Mouse (Mus musculus) midbrain, embryonic 10.5 days (tissue): ENCODE results near the gene Ttc28. TPM values are rescaled to one million over a fixed set of nuclear protein-coding genes. Genes with fewer than 3 reads are reported as not detected.
A peak's percentile ranks its signal among the peaks of the same experiment; 100 is the strongest.

ENCODE experiments used
- DNase-seq: peaks from one replicate; pipeline ENCODE4 v3.0.0-alpha.2; 2017; ENCODE audit warnings: low spot score
- H3K27ac ChIP-seq: fragments of 300-500 bp; sonication (generic); replicated peaks from 2 replicates; pipeline ENCODE4 v1.5.1; 2016; ENCODE audit warnings: mild to moderate bottlenecking
- H3K27me3 ChIP-seq: fragments of 300-500 bp; sonication (generic); 2 replicates; pipeline ENCODE4 v1.6.1; 2016; ENCODE audit warnings: low read depth, mild to moderate bottlenecking; ENCODE audit not compliant: poor library complexity, severe bottlenecking
- H3K36me3 ChIP-seq: fragments of 300-500 bp; sonication (generic); 2 replicates; pipeline ENCODE4 v1.6.1; 2016; ENCODE audit warnings: mild to moderate bottlenecking, moderate library complexity
- H3K4me1 ChIP-seq: fragments of 300-500 bp; sonication (generic); 2 replicates; pipeline ENCODE4 v1.6.1; 2016
- H3K4me3 ChIP-seq: fragments of 300-500 bp; sonication (generic); 2 replicates; pipeline ENCODE4 v1.5.1; 2016; ENCODE audit warnings: mild to moderate bottlenecking, moderate library complexity
- H3K9me3 ChIP-seq: fragments of 300-500 bp; sonication (generic); replicated peaks from 2 replicates; pipeline ENCODE4 v1.6.1; 2016; ENCODE audit warnings: mild to moderate bottlenecking
- WGBS: fragments of 180-500 bp; shearing (Covaris S2); methylation state at CpG from one replicate; pipeline ENCODE4 v1.1.7; 2016; 5-methylcytosine and 5-hydroxymethylcytosine counted together
- polyA plus RNA-seq: library from polyadenylated mRNA; unstranded; fragments of >200 nt; fragmentation: Nextera tagmentation; extraction: Ambion mirVana; gene quantifications from 2 replicates; pipeline ENCODE4 v1.2.1, GENCODE M21; 2016

Gene Ttc28
- polyA plus RNA-seq, 1 experiment from 2014 or later = 9.4 TPM

DNA sequence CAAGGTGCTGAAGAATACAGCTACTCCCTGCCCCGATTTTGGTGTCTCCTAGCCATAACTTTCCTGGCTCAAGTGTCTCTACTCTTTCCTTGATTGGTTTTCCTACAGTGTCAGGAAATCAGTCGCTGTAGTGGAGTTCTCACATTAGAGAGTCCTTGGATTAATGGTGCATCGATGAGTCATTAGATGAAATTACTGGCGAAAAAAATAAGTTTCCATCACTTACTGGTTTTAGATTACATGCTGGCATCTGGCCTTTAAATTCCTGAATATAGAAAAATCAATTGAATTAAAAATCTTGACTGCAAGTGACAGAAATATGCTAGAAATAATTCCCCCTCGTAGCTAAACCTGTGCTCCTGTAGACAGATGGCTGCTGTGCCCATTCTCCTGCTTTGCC, 168.4 kb downstream of the Ttc28 start:
- Histone ChIP-seq H3K9me3 (no peaks in the 10 kb centered on the region), H3K27me3 (peaks cover 8% of the 10 kb centered on the region; the same call in 1 of the 2 replicates), H3K36me3 (no peaks in the 10 kb centered on the region), H3K4me1 (peaks cover 58% of the 10 kb centered on the region), H3K27ac (no peak overlapping the region), H3K4me3 (no peak overlapping the region)
- no peak for DNase-seq
- 93% methylated on average over 5 of the region's 5 CpGs for WGBS

DNA sequence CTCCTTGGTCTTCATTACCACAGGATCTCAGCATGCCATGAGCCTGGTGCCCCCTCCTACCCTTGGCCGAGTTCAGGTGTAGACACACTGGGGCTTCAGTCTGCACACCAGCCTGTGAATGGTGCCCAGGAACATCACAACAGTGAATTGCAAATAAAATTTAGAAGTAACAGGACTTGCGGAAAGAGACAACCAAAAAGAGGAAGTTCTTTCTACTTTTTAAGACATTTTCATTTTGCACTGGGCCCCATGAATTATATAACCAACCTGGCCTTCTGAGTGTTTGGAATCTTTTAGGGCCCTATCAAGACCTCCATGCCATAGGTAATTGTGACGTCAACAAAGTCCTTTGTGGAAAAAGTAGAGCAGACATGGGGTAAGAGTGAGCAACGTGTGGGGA, 170.0 kb downstream of the Ttc28 start:
- Histone ChIP-seq H3K9me3 (no peaks in the 10 kb centered on the region), H3K27me3 (peaks cover 8% of the 10 kb centered on the region; the same call in 1 of the 2 replicates), H3K4me3 (no peak overlapping the region), H3K4me1 (peaks cover 62% of the 10 kb centered on the region), H3K36me3 (no peaks in the 10 kb centered on the region), H3K27ac (no peak overlapping the region)
- WGBS = 86% methylated on average over 4 of the region's 4 CpGs
- DNase-seq = no peak

DNA sequence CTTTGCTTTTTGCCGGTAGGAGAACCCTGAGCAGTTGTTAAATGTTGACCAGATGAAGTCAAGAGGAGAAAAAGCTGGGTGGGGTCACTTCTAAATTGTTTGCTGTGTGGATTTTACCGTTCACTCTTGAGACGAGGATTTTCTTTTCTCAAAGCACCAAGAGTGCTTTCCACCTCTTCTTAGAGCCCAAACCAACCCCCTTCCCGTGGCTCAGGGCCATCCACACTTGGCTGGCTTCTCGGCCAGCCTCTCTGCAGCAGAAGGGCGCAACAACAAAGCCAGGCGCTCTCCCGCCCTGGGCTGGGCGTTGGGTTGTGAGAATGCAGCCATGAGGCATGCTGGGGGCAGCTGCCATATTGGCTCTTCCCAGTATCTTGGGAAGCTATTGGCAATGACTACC, 170.5 kb downstream of the Ttc28 start:
- WGBS = 82% methylated on average over 9 of the region's 9 CpGs
- H3K4me1 ChIP-seq = peaks cover 62% of the 10 kb centered on the region
- H3K27me3 ChIP-seq = peaks cover 5% of the 10 kb centered on the region; the same call in 1 of the 2 replicates
- no peak overlapping the region for H3K27ac ChIP-seq
- H3K4me3 ChIP-seq = no peak overlapping the region
- H3K9me3 ChIP-seq = no peaks in the 10 kb centered on the region
- H3K36me3 ChIP-seq = no peaks in the 10 kb centered on the region
- no peak for DNase-seq

DNA sequence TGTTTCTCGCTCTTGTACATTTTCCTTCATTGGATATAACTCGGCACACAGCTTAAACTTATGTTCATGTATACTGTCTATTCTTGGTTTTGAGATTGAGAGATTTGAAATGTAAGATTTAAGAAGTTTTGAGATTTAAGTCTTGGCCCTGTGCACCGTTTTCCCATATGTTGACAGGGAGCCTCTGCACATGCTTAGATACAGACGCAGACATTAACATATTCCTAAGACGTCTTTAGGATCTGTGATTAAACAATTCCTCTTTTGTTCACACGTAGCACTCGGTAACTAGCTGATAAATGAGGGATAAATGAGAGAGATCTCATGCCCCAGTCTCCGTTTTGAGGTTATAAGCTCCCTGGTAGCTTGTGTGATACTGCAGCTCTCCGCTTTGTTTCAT, 174.8 kb downstream of the Ttc28 start:
- H3K36me3 ChIP-seq = no peaks in the 10 kb centered on the region
- peaks cover 68% of the 10 kb centered on the region for H3K4me1 ChIP-seq
- peaks cover 12% of the 10 kb centered on the region; the same call in 1 of the 2 replicates for H3K27me3 ChIP-seq
- peak overlapping the region; percentile 67; the same call in 1 of the 2 replicates for H3K27ac ChIP-seq
- no peak for DNase-seq
- H3K4me3 ChIP-seq = no peak overlapping the region
- 82% methylated on average over 9 of the region's 9 CpGs for WGBS
- no peaks in the 10 kb centered on the region for H3K9me3 ChIP-seq

DNA sequence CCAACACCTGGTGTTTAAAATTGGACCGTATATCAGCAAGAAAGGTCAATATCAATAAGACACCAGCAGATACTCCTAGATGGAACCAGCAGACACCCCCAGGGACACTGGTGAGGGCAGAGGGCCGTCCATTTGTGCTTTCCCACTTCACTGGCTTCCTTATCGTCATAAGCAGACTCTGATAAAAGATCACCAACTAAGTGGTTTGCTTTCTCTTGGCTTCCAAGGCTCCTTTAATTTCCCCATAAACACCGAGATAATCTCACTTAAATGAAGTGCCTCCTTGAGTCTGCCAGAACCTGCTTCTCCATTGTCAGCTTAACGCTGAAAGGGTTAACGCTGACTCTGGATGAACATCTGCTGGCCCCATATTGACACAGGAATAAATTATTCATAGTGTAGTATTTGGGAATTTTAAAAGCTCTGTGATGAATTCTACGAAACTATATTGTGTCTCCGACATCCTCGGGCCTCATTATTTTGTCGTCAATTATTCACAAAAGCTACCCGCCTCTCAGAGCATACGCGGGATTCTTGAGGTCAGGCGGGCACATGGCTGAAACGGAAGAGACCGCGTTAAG, 175.3 kb downstream of the Ttc28 start:
- peaks cover 67% of the 10 kb centered on the region for H3K4me1 ChIP-seq
- H3K4me3 ChIP-seq = no peak overlapping the region
- no peaks in the 10 kb centered on the region for H3K9me3 ChIP-seq
- peaks cover 12% of the 10 kb centered on the region; the same call in 1 of the 2 replicates for H3K27me3 ChIP-seq
- H3K36me3 ChIP-seq = no peaks in the 10 kb centered on the region
- no peak for DNase-seq
- H3K27ac ChIP-seq = peak overlapping the region; percentile 76
- WGBS = 75% methylated on average over 17 of the region's 17 CpGs

DNA sequence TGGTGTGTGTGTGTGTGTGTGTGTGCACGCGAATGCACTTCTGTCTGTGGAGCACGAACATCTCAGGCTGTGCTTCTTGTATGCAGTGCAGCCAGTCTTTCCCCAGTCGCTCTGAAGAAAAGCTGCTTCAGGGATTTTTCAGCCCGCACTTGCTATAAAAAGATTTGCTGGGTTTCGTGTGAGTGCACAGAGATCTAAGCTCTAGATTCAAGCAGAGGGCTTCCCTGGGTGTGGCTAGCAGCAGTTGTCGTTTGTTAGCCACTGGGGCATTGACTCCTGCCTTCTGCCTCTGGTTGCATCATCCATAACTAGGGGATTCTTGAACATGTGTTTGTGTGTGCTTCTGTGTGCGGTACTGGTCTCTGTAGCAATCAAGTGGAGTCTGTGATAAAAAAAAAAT, 175.9 kb downstream of the Ttc28 start:
- Histone ChIP-seq H3K4me3 (no peak overlapping the region), H3K4me1 (peaks cover 71% of the 10 kb centered on the region), H3K9me3 (no peaks in the 10 kb centered on the region), H3K27ac (peak overlapping the region; percentile 76), H3K27me3 (peaks cover 12% of the 10 kb centered on the region; the same call in 1 of the 2 replicates), H3K36me3 (no peaks in the 10 kb centered on the region)
- no peak for DNase-seq
- 73% methylated on average over 8 of the region's 8 CpGs for WGBS

DNA sequence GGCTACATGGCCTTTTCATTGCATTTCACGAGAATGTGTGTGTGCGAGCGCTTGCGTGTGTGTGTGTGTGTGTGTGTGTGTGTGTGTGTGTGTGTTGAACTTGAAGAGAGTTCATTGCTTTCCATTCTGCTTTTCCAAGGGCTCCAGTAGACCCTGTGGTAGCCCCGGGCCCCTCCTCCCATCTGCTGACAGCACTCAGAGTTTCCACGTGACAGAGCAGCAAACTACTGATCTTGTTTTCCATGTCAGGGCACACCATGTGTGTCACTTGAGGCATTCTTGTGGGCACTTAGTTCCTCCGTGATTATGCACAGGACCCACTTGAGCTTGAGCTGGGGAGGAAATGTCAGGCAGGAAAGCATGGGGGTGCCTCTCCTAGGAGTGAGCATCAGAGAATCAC, 177.5 kb downstream of the Ttc28 start:
- Histone ChIP-seq H3K9me3 (no peaks in the 10 kb centered on the region), H3K27me3 (peaks cover 12% of the 10 kb centered on the region; the same call in 1 of the 2 replicates), H3K4me1 (peaks cover 71% of the 10 kb centered on the region), H3K27ac (no peak overlapping the region), H3K36me3 (no peaks in the 10 kb centered on the region), H3K4me3 (no peak overlapping the region)
- WGBS = 68% methylated on average over 7 of the region's 7 CpGs
- no peak for DNase-seq

DNA sequence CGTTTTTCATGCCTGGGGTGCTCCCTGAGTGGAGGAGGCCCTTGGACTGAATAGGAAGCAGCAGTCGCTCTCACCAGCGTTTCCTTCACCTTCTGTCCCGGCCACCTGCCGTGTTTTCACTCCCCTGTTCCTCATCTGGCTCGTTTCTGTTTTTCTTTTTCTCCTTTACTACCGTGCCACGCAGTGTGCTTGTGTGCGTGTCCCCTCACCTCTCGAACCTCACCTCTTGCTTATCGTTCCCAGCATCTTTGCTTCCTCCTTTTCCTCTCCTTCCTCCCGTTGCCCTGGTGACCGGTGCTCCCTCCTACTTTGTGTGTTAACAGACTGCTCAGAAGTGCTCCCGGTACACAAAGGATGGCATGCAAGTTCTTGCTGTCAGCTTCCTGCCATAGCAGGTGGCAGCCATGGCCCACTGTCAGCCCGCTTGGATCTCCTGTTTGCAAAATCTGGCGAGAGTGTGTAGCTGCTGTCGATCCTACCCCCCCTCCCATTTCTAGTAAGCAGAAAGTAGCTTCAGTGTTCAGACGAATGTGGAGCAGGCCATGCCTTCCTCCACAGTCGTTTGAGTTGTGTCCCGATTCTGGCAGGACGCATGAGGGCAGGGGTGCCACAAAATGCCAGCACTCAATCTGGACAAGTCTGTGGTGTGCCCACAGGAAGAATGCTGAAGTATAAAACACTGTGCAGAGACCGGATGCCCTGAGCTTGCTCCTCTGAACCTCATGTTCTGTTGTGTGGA, 179.0 kb downstream of the Ttc28 start:
- H3K27ac ChIP-seq = no peak overlapping the region
- no peak overlapping the region for H3K4me3 ChIP-seq
- no peaks in the 10 kb centered on the region for H3K36me3 ChIP-seq
- 79% methylated on average over 22 of the region's 22 CpGs for WGBS
- peaks cover 8% of the 10 kb centered on the region; the same call in 1 of the 2 replicates for H3K27me3 ChIP-seq
- no peak for DNase-seq
- peaks cover 61% of the 10 kb centered on the region for H3K4me1 ChIP-seq
- no peaks in the 10 kb centered on the region for H3K9me3 ChIP-seq

DNA sequence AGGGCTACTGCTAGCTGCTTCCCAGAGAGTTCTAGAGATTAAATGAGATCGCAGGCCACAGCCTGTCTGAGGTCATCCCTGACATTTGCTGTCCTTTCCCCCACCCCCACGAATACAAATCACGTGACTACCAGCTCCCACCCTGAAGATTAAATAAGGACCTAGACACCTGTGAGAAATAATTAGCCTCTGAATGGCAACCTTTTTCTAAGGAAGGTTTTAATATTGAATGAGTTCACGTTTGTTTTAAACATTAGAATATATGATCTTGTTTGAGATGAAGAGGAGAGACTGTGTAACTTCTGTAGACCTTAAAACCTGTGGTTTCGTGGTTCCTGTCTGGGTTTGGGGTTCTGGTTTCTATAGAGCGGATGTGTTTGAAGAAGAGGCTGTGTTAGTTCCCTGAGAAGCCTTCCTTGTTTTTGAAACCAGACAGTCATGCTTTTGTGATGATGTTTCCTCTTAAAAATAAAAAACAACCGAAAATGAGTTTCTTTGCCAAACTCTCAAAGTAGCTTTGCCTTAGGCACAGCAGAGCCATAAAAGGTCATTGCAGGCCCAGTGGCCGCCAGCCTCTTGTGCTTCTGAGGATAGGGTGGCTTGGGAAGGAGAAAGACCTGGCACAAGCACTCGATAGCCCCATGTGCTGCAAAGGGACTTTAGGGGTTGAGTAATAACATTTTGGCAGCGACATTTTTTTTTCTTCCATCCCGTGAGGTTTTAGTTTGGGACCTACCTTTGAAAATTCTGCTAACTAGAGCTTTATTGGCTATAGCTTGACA, 179.7 kb downstream of the Ttc28 start:
- no peak overlapping the region for H3K27ac ChIP-seq
- peaks cover 58% of the 10 kb centered on the region for H3K4me1 ChIP-seq
- no peak for DNase-seq

DNA sequence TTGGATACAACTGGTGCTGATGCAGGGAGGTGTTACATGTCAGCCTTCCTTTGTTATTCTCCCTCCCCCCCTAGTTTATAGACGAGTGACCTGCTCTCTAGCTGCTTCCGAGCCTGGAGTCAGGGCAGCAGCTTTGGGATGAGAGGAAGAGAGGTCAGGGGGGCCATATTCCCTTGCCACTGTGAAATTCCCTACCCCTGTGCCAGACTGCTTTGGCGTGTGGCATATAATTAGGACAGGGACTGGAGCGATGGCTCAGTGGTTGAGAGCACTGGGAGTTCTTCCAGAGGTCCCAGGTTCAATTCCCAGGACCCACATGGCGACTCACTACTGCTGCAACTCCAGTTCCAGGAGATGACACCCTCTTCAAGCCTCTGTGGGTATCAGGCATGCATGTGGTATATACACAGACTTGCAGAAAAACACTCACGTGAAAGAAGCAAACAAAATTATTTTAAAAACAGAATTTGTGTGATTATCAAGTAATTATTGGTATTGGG, 180.7 kb downstream of the Ttc28 start:
- peaks cover 53% of the 10 kb centered on the region for H3K4me1 ChIP-seq
- 77% methylated on average over 6 of the region's 6 CpGs for WGBS
- DNase-seq = no peak

More for the DNA sequence above, 179.7 kb downstream of the Ttc28 start:
- no peak overlapping the region for H3K4me3 ChIP-seq
- H3K27me3 ChIP-seq = 0 out of 2 replicates have a peak, but pooled peaks cover 8% of the 10 kb centered on the region
- WGBS = 84% methylated on average over 11 of the region's 11 CpGs
- H3K36me3 ChIP-seq = no peaks in the 10 kb centered on the region
- H3K9me3 ChIP-seq = no peaks in the 10 kb centered on the region

DNA sequence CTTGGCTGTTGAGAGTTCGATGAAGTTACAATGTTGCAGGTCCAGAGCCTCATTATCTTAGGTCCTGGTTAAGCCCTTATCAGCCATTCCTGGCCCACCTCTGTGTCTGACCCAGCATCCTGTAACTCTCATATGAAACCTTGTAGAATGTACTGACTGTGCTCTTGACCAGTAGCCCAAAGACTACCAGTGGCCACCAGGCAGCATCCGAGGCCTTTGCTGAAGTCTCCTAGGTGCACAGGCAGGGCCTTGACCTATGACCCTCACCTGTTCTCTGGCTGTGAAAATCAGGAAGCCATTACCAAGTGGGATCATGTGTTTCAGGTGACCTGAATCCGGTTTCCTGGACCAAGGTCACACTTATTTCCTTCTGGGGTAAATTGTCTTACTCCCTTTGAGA, 183.6 kb downstream of the Ttc28 start:
- Histone ChIP-seq H3K27ac (no peak overlapping the region), H3K27me3 (peaks cover 23% of the 10 kb centered on the region), H3K4me1 (peaks cover 36% of the 10 kb centered on the region), H3K4me3 (no peak overlapping the region), H3K9me3 (no peaks in the 10 kb centered on the region), H3K36me3 (no peaks in the 10 kb centered on the region)
- DNase-seq = no peak
- 87% methylated on average over 3 of the region's 3 CpGs for WGBS

More for the DNA sequence above, 180.7 kb downstream of the Ttc28 start:
- Histone ChIP-seq H3K27ac (no peak overlapping the region), H3K4me3 (no peak overlapping the region), H3K36me3 (no peaks in the 10 kb centered on the region), H3K9me3 (no peaks in the 10 kb centered on the region), H3K27me3 (peaks cover 12% of the 10 kb centered on the region; the same call in 1 of the 2 replicates)

DNA sequence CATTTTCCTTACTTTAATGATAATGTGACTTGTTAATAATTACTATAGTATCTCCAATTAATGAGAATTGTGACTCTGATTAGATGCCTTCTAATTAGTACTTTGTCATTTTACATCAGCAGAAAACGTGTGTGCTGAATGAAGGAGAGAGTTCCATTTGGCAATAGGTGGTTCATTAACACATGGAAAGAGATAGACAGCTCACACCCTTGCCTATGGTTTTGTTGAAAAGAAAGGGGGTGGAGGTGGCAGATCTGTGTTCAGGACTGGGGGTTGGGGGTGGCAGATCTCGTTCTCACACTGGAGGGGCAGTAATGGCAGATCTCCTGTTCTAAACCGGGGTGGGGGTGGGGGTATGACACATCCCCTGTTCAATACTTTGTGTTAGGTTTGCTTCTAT, 184.4 kb downstream of the Ttc28 start:
- DNase-seq = no peak
- no peak overlapping the region for H3K27ac ChIP-seq
- H3K36me3 ChIP-seq = no peaks in the 10 kb centered on the region
- H3K4me1 ChIP-seq = peaks cover 27% of the 10 kb centered on the region
- peaks cover 29% of the 10 kb centered on the region for H3K27me3 ChIP-seq
- no peaks in the 10 kb centered on the region for H3K9me3 ChIP-seq
- 75% methylated on average over 3 of the region's 3 CpGs for WGBS
- H3K4me3 ChIP-seq = no peak overlapping the region
